Mouse (Mus musculus): ENCODE data around the gene Oit3.
A peak's percentile ranks its signal among the peaks of the same experiment; 100 is the strongest.

Gene Oit3

GRCm38 (mm10) chr10:59441735-59442134 lies at the start of gene Oit3:
TSS of gene Oit3 (minus strand) at chr10:59441778.
- DNase-seq (ENCODE audit: low spot score in 2 of 2), result no peak

GRCm38 (mm10) chr10:59490920-59491319 lies 49.3 kb upstream of the Oit3 start:
- peak in 1 of 2 experiments; percentile 18 for DNase-seq (ENCODE audit: low spot score in 2 of 2)

GRCm38 (mm10) chr10:59489411-59489810 lies 47.8 kb upstream of the Oit3 start:
- DNase-seq (ENCODE audit: low spot score in 2 of 2), result no peak

GRCm38 (mm10) chr10:59487351-59487750 lies 45.8 kb upstream of the Oit3 start:
- no peak for DNase-seq (ENCODE audit: low spot score in 2 of 2)

GRCm38 (mm10) chr10:59484318-59484717 lies 42.7 kb upstream of the Oit3 start:
- DNase-seq (ENCODE audit: low spot score in 2 of 2), result no peak

- DNase-seq (ENCODE audit: low spot score in 2 of 2), result no peak
Measured at GRCm38 (mm10) chr10:59481381-59481780, 39.8 kb upstream of the Oit3 start.

GRCm38 (mm10) chr10:59470451-59470850 lies 28.9 kb upstream of the Oit3 start:
- DNase-seq (ENCODE audit: low spot score in 2 of 2), result no peak

- no peak for DNase-seq (ENCODE audit: low spot score in 2 of 2)
Measured at GRCm38 (mm10) chr10:59467297-59467696, 25.7 kb upstream of the Oit3 start.

- no peak for DNase-seq (ENCODE audit: low spot score in 2 of 2)
Measured at GRCm38 (mm10) chr10:59466626-59467025, 25.0 kb upstream of the Oit3 start.

- DNase-seq (ENCODE audit: low spot score in 2 of 2), result no peak
Measured at GRCm38 (mm10) chr10:59465546-59465945, 24.0 kb upstream of the Oit3 start.

- no peak for DNase-seq (ENCODE audit: low spot score in 2 of 2)
Measured at GRCm38 (mm10) chr10:59462307-59462706, 20.7 kb upstream of the Oit3 start.

GRCm38 (mm10) chr10:59459767-59460166 lies 18.2 kb upstream of the Oit3 start:
- DNase-seq (ENCODE audit: low spot score in 2 of 2), result peak in 1 of 2 experiments; percentile 39

GRCm38 (mm10) chr10:59454631-59455030 lies 13.1 kb upstream of the Oit3 start:
- DNase-seq (ENCODE audit: low spot score in 2 of 2), result no peak

- no peak for DNase-seq (ENCODE audit: low spot score in 2 of 2)
Measured at GRCm38 (mm10) chr10:59451839-59452238, 10.3 kb upstream of the Oit3 start.

- DNase-seq (ENCODE audit: low spot score in 2 of 2), result no peak
Measured at GRCm38 (mm10) chr10:59447546-59447945, 6.0 kb upstream of the Oit3 start.

GRCm38 (mm10) chr10:59446911-59447437 lies 5.4 kb upstream of the Oit3 start:
- DNase-seq (ENCODE audit: low spot score in 2 of 2), result no peak

GRCm38 (mm10) chr10:59444635-59445034 lies 3.1 kb upstream of the Oit3 start:
- peak in 1 of 2 experiments; percentile 13 for DNase-seq (ENCODE audit: low spot score in 2 of 2)

- DNase-seq (ENCODE audit: low spot score in 2 of 2), result no peak
Measured at GRCm38 (mm10) chr10:59444106-59444505, 2.5 kb upstream of the Oit3 start.

- DNase-seq (ENCODE audit: low spot score in 2 of 2), result no peak
Measured at GRCm38 (mm10) chr10:59443212-59443611, 1.6 kb upstream of the Oit3 start.

GRCm38 (mm10) chr10:59440177-59440576 lies 1.4 kb downstream of the Oit3 start:
- no peak for DNase-seq (ENCODE audit: low spot score in 2 of 2)

GRCm38 (mm10) chr10:59439508-59439931 lies 2.1 kb downstream of the Oit3 start:
- DNase-seq (ENCODE audit: low spot score in 2 of 2), result no peak

- no peak for DNase-seq (ENCODE audit: low spot score in 2 of 2)
Measured at GRCm38 (mm10) chr10:59438651-59439050, 2.9 kb downstream of the Oit3 start.

- no peak for DNase-seq (ENCODE audit: low spot score in 2 of 2)
Measured at GRCm38 (mm10) chr10:59435746-59436145, 5.8 kb downstream of the Oit3 start.

- no peak for DNase-seq (ENCODE audit: low spot score in 2 of 2)
Measured at GRCm38 (mm10) chr10:59430701-59431218, 10.8 kb downstream of the Oit3 start.
